Mouse (Mus musculus) limb, embryonic 12.5 days (tissue): ENCODE measurements at regions not wholly inside any gene's neighbourhood (a gene's known extent, or its start where the extent isn't known, plus 50 kb on each side); places are given as distances from the start of the nearest gene placed in this dataset.

Experiments used
- ATAC-seq: fragments of 200-750 bp; cut with Nextera tagmentation; 2 replicates; pipeline ENCODE4 v1.8.0; 2017; ENCODE audit warnings: low read depth, moderate TSS enrichment; ENCODE audit not compliant: insufficient number of reproducible peaks, insufficient read depth, low FRiP score, low TSS enrichment
- H3K27ac ChIP-seq: fragments of 300-500 bp; sonication (generic); 2 replicates; pipeline ENCODE4 v1.5.1; 2016; ENCODE audit warnings: mild to moderate bottlenecking, moderate library complexity
- H3K27me3 ChIP-seq: fragments of 300-500 bp; sonication (generic); 2 replicates; pipeline ENCODE4 v1.6.1; 2016; ENCODE audit warnings: mild to moderate bottlenecking, moderate library complexity
- H3K36me3 ChIP-seq: fragments of 300-500 bp; sonication (generic); 2 replicates; pipeline ENCODE4 v1.6.1; 2016; ENCODE audit warnings: mild to moderate bottlenecking, moderate library complexity
- H3K4me1 ChIP-seq: fragments of 300-500 bp; sonication (generic); replicated peaks from 2 replicates; pipeline ENCODE4 v1.6.1; 2016
- H3K4me2 ChIP-seq: fragments of 300-500 bp; sonication (generic); 2 replicates; pipeline ENCODE4 v1.6.1; 2016; ENCODE audit warnings: mild to moderate bottlenecking, moderate library complexity
- H3K4me3 ChIP-seq: fragments of 300-500 bp; sonication (generic); replicated peaks from 2 replicates; pipeline ENCODE4 v1.5.1; 2016; ENCODE audit warnings: mild to moderate bottlenecking
- H3K9ac ChIP-seq: fragments of 300-500 bp; sonication (generic); replicated peaks from 2 replicates; pipeline ENCODE4 v1.6.1; 2016; ENCODE audit warnings: mild to moderate bottlenecking, moderate library complexity
- H3K9me3 ChIP-seq: fragments of 300-500 bp; sonication (generic); 2 replicates; pipeline ENCODE4 v1.6.1; 2016; ENCODE audit warnings: mild to moderate bottlenecking, moderate library complexity
- WGBS: fragments of 180-500 bp; shearing (Covaris S2); methylation state at CpG from one replicate; pipeline ENCODE4 v1.1.7; 2016; 5-methylcytosine and 5-hydroxymethylcytosine counted together

- no peak overlapping the region for H3K27ac ChIP-seq
- 79% methylated on average over 6 of the region's 6 CpGs for WGBS
- no peak overlapping the region for H3K9ac ChIP-seq
- no peak for ATAC-seq
- no peaks in the 10 kb centered on the region for H3K9me3 ChIP-seq
- no peaks in the 10 kb centered on the region for H3K36me3 ChIP-seq
- H3K4me2 ChIP-seq, result no peak overlapping the region
- H3K4me1 ChIP-seq, result peaks cover 4% of the 10 kb centered on the region; the same call in 1 of the 2 replicates
- no peak overlapping the region for H3K4me3 ChIP-seq
- H3K27me3 ChIP-seq, result no peaks in the 10 kb centered on the region
Measured at GRCm38 (mm10) chr7:110705311-110706000, 62.5 kb upstream of the Ampd3 start.

- Histone ChIP-seq H3K27ac (no peak overlapping the region), H3K4me3 (no peak overlapping the region), H3K9ac (no peak overlapping the region), H3K9me3 (no peaks in the 10 kb centered on the region), H3K4me2 (no peak overlapping the region), H3K27me3 (no peaks in the 10 kb centered on the region), H3K36me3 (no peaks in the 10 kb centered on the region), H3K4me1 (peaks cover 4% of the 10 kb centered on the region; the same call in 1 of the 2 replicates)
- ATAC-seq, result no peak
- 79% methylated on average over 10 of the region's 10 CpGs for WGBS
Measured at GRCm38 (mm10) chr7:110706001-110706695, 61.9 kb upstream of the Ampd3 start.

- H3K36me3 ChIP-seq, result no peaks in the 10 kb centered on the region
- H3K4me1 ChIP-seq, result peaks cover 4% of the 10 kb centered on the region; the same call in 1 of the 2 replicates
- H3K4me3 ChIP-seq, result no peak overlapping the region
- no peaks in the 10 kb centered on the region for H3K9me3 ChIP-seq
- 65% methylated on average over 10 of the region's 10 CpGs for WGBS
- H3K4me2 ChIP-seq, result no peak overlapping the region
- no peak overlapping the region for H3K9ac ChIP-seq
- ATAC-seq, result no peak
- H3K27me3 ChIP-seq, result no peaks in the 10 kb centered on the region
- H3K27ac ChIP-seq, result no peak overlapping the region
Measured at GRCm38 (mm10) chr7:110706696-110707087, 61.3 kb upstream of the Ampd3 start.

DNA sequence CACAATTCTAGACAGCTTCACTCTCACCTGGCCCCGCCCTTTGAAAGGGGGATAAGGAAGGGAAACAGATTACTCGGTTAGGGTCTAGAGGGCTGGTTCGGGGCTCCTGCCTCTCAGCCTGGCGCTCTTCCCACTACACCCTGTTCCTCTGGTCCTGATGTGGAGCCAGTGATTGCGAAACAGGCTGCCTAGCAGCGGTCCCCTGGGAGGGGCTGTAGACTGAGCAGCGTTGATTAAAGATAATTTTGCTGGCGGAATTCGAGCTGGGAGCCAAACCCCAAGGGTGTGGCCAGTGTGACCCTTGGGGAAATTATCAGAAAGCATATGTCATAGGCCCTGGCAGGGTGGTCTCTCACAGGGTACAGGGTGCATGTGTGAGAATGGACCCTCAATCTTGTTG is 59.9 kb upstream of the Ampd3 start:
- 83% methylated on average over 9 of the region's 9 CpGs for WGBS
- Histone ChIP-seq H3K4me3 (no peak overlapping the region), H3K27ac (no peak overlapping the region), H3K27me3 (no peaks in the 10 kb centered on the region), H3K4me1 (peaks cover 4% of the 10 kb centered on the region; the same call in 1 of the 2 replicates), H3K9me3 (no peaks in the 10 kb centered on the region), H3K36me3 (no peaks in the 10 kb centered on the region), H3K9ac (no peak overlapping the region), H3K4me2 (no peak overlapping the region)
- no peak for ATAC-seq

GRCm38 (mm10) chr7:110708781-110709180 is 59.2 kb upstream of the Ampd3 start:
- no peak overlapping the region for H3K27ac ChIP-seq
- 89% methylated on average over 3 of the region's 3 CpGs for WGBS
- no peaks in the 10 kb centered on the region for H3K9me3 ChIP-seq
- peaks cover 4% of the 10 kb centered on the region; the same call in 1 of the 2 replicates for H3K4me1 ChIP-seq
- no peak for ATAC-seq
- H3K4me3 ChIP-seq, result no peak overlapping the region
- H3K27me3 ChIP-seq, result no peaks in the 10 kb centered on the region
- H3K36me3 ChIP-seq, result no peaks in the 10 kb centered on the region
- H3K4me2 ChIP-seq, result no peak overlapping the region
- no peak overlapping the region for H3K9ac ChIP-seq

GRCm38 (mm10) chr7:110709606-110710005 is 58.4 kb upstream of the Ampd3 start:
- no peak overlapping the region for H3K9ac ChIP-seq
- peaks cover 4% of the 10 kb centered on the region; the same call in 1 of the 2 replicates for H3K4me1 ChIP-seq
- no peak overlapping the region for H3K4me3 ChIP-seq
- H3K4me2 ChIP-seq, result no peak overlapping the region
- no peaks in the 10 kb centered on the region for H3K9me3 ChIP-seq
- H3K27me3 ChIP-seq, result no peaks in the 10 kb centered on the region
- no peak overlapping the region for H3K27ac ChIP-seq
- no peaks in the 10 kb centered on the region for H3K36me3 ChIP-seq
- no peak for ATAC-seq
- WGBS, result 79% methylated on average over 6 of the region's 6 CpGs

DNA sequence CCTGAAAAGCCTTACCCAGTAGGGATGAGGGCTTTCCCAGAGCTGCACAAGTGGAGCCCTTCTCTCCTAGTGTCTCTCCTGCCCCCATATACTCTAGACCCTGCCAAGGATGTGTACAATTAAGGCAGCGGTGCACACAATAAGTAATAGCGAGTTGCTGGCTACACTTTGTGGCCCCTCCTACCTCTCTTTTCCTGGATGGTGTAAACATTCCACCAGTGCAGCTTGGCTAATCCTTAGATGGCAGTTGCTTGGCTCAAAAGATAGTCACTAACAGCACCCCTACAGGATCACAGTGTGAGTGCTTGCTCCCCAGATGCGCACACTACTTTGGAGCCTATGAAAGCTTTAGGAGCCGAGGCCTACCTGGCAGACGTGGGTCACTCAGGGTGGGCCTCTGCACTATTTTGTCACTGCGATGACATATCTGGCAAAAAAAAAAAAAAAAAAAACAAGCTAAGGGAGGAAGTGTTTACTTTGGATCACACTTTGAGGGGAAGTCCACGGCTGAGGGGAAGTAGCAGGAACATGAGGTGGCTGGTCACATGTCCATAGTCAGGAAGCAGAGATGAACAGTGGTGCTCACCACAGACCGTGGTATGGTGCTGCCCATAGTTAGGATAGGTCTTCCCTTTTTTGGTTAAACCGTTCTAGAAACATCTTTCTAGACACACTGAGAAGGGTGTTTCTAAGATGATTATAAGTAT is 57.6 kb upstream of the Ampd3 start:
- Histone ChIP-seq H3K9ac (no peak overlapping the region), H3K9me3 (no peaks in the 10 kb centered on the region), H3K36me3 (no peaks in the 10 kb centered on the region), H3K4me3 (no peak overlapping the region), H3K27ac (no peak overlapping the region), H3K27me3 (no peaks in the 10 kb centered on the region), H3K4me1 (peaks cover 4% of the 10 kb centered on the region; the same call in 1 of the 2 replicates), H3K4me2 (no peak overlapping the region)
- no peak for ATAC-seq
- WGBS, result 85% methylated on average over 9 of the region's 9 CpGs

DNA sequence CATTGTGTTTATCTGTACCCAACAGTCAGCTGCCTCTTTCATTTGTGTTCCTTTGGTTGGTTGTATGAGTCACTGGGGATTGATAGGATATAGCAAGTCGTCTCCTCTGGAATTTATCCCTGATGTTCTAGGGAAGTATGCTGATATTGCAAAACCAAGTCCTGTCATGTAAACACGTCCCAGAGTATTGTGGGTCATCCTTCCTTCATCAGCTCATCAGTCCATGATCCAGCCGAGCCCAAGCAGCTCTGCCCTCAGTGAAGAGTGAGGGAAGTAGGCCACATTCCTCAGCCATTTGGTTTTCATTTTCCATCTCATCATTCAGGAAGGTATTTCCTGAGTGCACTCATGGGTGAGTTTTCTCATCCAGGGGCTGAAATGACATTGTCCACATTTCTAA is 54.3 kb upstream of the Ampd3 start:
- 59% methylated on average over 3 of the region's 3 CpGs for WGBS
- no peak overlapping the region for H3K4me2 ChIP-seq
- H3K4me3 ChIP-seq, result no peak overlapping the region
- no peaks in the 10 kb centered on the region for H3K4me1 ChIP-seq
- no peaks in the 10 kb centered on the region for H3K27me3 ChIP-seq
- H3K36me3 ChIP-seq, result no peaks in the 10 kb centered on the region
- no peaks in the 10 kb centered on the region for H3K9me3 ChIP-seq
- no peak for ATAC-seq
- H3K27ac ChIP-seq, result no peak overlapping the region
- H3K9ac ChIP-seq, result no peak overlapping the region

DNA sequence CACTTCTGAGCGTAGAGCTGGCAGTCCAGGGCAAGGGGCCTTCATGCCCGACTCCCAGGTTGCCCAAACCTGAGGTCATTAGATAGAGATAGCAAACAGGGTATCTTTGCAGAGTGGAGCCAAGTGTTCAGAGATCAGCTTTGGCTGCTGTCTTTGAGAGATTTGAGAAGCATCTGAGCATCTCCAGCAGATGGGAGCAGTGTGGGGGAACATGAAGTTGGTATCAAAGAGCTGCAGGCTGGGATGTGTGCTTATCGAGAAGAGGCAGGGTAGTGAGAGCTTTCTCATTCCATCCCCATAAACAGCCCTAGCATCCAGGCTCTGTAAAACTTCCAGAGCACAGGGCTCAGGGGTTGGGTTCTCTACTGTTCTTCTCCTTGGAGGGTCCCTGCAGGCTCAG is 52.9 kb upstream of the Ampd3 start:
- no peak for ATAC-seq
- Histone ChIP-seq H3K4me2 (no peak overlapping the region), H3K9ac (no peak overlapping the region), H3K27ac (no peak overlapping the region), H3K9me3 (no peaks in the 10 kb centered on the region), H3K4me3 (no peak overlapping the region), H3K36me3 (no peaks in the 10 kb centered on the region), H3K4me1 (no peaks in the 10 kb centered on the region), H3K27me3 (no peaks in the 10 kb centered on the region)
- WGBS, result 91% methylated on average over 3 of the region's 3 CpGs

DNA sequence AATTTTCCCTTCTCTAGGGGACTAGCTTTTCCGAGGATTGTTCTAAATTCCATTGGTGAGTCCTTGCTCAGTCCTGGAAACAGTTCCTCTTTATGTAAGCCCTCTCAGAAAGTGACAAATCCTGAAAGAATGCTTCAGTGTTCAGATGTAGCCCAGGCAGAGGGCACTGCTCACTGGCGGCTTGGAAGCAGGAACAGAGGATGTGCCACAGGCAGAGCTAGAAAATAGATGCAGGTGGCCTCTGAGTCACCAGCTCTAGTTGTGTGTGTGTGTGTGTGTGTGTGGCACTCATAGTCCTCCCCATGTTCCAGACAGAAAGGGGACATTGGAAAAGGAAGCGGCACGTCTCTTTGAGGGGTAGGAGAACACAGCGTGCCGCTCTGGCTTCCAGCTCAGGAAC is 52.5 kb upstream of the Ampd3 start:
- 90% methylated on average over 6 of the region's 6 CpGs for WGBS
- H3K4me3 ChIP-seq, result no peak overlapping the region
- no peaks in the 10 kb centered on the region for H3K4me1 ChIP-seq
- no peaks in the 10 kb centered on the region for H3K27me3 ChIP-seq
- H3K36me3 ChIP-seq, result no peaks in the 10 kb centered on the region
- no peak overlapping the region for H3K9ac ChIP-seq
- ATAC-seq, result no peak
- H3K27ac ChIP-seq, result no peak overlapping the region
- H3K9me3 ChIP-seq, result no peaks in the 10 kb centered on the region
- no peak overlapping the region for H3K4me2 ChIP-seq

- no peaks in the 10 kb centered on the region for H3K9me3 ChIP-seq
- no peaks in the 10 kb centered on the region for H3K4me1 ChIP-seq
- no peak overlapping the region for H3K4me3 ChIP-seq
- H3K27me3 ChIP-seq, result no peaks in the 10 kb centered on the region
- 86% methylated on average over 6 of the region's 6 CpGs for WGBS
- H3K27ac ChIP-seq, result no peak overlapping the region
- ATAC-seq, result no peak
- no peaks in the 10 kb centered on the region for H3K36me3 ChIP-seq
- H3K9ac ChIP-seq, result no peak overlapping the region
- H3K4me2 ChIP-seq, result no peak overlapping the region
Measured at GRCm38 (mm10) chr7:110717104-110717503, 50.9 kb upstream of the Ampd3 start.
